Mouse (Mus musculus): ENCODE results near the gene Igf2r. TPM values are rescaled to one million over a fixed set of nuclear protein-coding genes. Genes with fewer than 3 reads are reported as not detected.

Igf2r gene
- polyA plus RNA-seq, 1 experiment from 2014 or later: 43.7 TPM

DNA sequence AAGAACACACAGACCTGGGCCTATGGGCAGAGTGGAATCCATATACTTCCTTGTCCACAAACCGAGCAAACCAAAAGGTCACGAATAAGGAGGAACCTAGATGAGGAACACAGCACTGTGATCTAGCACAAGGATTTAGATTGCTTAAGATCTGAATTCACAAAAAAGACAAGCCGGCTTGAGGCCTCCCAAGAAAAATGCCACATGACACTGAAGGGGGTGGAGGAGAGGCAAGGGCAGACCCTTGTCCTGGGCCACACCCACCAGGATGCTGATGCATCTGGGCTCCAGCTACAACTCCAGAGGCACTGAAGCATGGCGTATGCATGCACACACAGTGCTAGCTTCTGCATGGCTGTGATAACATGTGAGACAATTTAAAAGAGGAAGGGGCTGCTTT is 14.3 kb downstream of the Igf2r start:
- Histone ChIP-seq H3K4me1 (replicated peaks; ENCODE audit: control insufficient read depth, insufficient read depth, low read length) (peaks cover 56% of the 10 kb centered on the region), H3K27me3 (replicated peaks; ENCODE audit: control insufficient read depth, insufficient read depth, low read length) (no peaks in the 10 kb centered on the region), H3K36me3 (ENCODE audit: control insufficient read depth, insufficient read depth, low read length) (no peaks in the 10 kb centered on the region; the same call in 1 of the 2 replicates), H3K4me2 (no peak overlapping the region), H3K4me3 (ENCODE audit: low read depth, low read length) (no peak overlapping the region), H3K9ac (ENCODE audit: low read depth, low read length) (no peak overlapping the region), H3K27ac (ENCODE audit: low read depth, low read length) (no peak overlapping the region), H3K9me3 (ENCODE audit: control insufficient read depth, low read length) (no peaks in the 10 kb centered on the region)
- DNase-seq (ENCODE audit: low spot score) (no peak), ATAC-seq (replicated peaks; ENCODE audit: low FRiP score) (no peak)
- WGBS: 62% methylated on average over 4 of the region's 4 CpGs

DNA sequence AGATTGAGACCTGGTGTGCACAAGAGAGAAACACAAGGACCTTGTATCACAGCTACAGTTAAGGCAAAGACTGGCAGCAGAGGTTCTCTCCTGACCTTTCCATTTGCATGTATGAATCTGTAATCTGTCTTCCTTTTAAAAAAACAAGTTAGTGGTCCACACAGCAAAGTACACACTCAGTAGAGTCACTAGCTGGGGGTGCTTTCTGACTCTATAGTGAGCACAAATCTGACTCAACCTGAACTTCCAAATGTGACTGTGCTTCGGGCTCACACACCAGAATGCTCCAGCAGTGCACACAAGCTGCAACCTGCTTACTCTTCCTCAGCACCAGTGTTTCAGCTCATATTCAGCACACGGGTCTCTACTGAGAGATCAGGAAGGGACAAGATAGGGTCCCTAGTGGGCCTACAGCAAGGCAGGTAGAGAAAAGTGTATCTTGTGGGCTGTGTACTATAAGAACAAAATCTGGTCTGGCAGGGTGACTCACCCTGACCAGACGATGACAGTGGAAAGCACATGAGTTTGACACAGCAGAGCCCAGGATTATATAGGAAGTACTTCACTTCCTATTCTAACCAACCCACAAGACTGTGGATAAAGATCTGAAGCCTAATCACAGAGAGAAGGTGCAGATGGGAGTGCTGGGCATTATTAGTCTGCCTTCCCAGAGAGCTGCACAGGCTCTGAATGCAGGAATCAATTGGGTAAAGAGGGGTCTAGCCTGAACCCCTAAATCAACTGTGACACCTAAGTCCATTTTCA is 15.0 kb downstream of the Igf2r start:
- ATAC-seq (replicated peaks; ENCODE audit: low FRiP score) (no peak), DNase-seq (ENCODE audit: low spot score) (no peak)
- Histone ChIP-seq H3K4me2 (no peak overlapping the region), H3K4me1 (replicated peaks; ENCODE audit: control insufficient read depth, insufficient read depth, low read length) (peaks cover 56% of the 10 kb centered on the region), H3K27ac (ENCODE audit: low read depth, low read length) (no peak overlapping the region), H3K36me3 (ENCODE audit: control insufficient read depth, insufficient read depth, low read length) (no peaks in the 10 kb centered on the region; the same call in 1 of the 2 replicates), H3K9ac (ENCODE audit: low read depth, low read length) (no peak overlapping the region), H3K4me3 (ENCODE audit: low read depth, low read length) (no peak overlapping the region), H3K9me3 (ENCODE audit: control insufficient read depth, low read length) (no peaks in the 10 kb centered on the region), H3K27me3 (replicated peaks; ENCODE audit: control insufficient read depth, insufficient read depth, low read length) (no peaks in the 10 kb centered on the region)
- WGBS: 56% methylated on average over 3 of the region's 3 CpGs

DNA sequence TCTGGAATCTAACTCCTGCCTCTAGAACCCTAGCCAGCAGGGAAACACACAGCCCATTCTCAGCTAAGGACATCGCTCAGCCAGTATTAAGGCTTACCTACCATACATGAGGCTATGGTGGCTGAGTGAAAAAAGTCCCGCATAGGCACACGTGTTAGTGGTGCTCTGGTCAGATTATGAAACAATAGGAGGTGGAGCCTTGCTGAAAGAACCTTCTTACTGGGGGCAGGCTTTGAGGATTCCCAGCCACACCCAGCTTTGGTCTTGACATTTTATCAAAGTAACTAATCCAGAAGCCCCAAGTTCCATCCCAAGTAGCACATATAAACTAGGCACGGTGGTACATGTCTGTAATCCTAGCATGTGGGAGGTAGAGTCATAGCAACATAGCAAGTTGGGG is 16.4 kb downstream of the Igf2r start:
- no peaks in the 10 kb centered on the region; the same call in 1 of the 2 replicates for H3K36me3 ChIP-seq (ENCODE audit: control insufficient read depth, insufficient read depth, low read length)
- peaks cover 59% of the 10 kb centered on the region for H3K4me1 ChIP-seq (replicated peaks; ENCODE audit: control insufficient read depth, insufficient read depth, low read length)
- H3K4me3 ChIP-seq (ENCODE audit: low read depth, low read length): no peak overlapping the region
- H3K4me2 ChIP-seq: no peak overlapping the region
- no peak overlapping the region for H3K27ac ChIP-seq (ENCODE audit: low read depth, low read length)
- DNase-seq (ENCODE audit: low spot score) (no peak), ATAC-seq (replicated peaks; ENCODE audit: low FRiP score) (peak; percentile 21; the same call in 1 of the 2 replicates)
- WGBS: 64% methylated on average over 4 of the region's 4 CpGs
- no peaks in the 10 kb centered on the region for H3K9me3 ChIP-seq (ENCODE audit: control insufficient read depth, low read length)
- H3K27me3 ChIP-seq (replicated peaks; ENCODE audit: control insufficient read depth, insufficient read depth, low read length): no peaks in the 10 kb centered on the region
- H3K9ac ChIP-seq (ENCODE audit: low read depth, low read length): no peak overlapping the region

DNA sequence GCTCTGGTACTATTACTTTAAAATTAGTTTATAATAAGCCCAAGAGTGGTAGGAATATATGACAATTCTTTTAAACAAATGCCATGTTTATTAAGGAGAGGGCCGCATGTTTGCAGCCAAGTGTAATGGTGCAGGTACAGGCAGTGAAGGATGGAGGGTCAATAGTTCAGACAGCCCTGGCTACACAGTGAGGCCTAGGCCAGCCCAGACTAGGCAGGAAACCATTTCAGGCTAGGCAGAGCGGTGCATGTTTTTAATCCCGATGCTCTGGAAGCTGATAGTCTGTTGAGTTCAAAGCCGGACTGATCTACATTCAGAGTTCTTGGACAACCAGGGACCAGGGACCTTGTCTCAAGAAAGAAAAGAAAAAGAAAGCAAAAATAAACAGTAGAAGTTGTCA is 17.8 kb downstream of the Igf2r start:
- H3K9me3 ChIP-seq (ENCODE audit: control insufficient read depth, low read length): no peaks in the 10 kb centered on the region
- H3K36me3 ChIP-seq (ENCODE audit: control insufficient read depth, insufficient read depth, low read length): peaks cover 4% of the 10 kb centered on the region
- no peak for ATAC-seq (replicated peaks; ENCODE audit: low FRiP score)
- H3K27ac ChIP-seq (ENCODE audit: low read depth, low read length): peak overlapping the region; percentile 3; the same call in 1 of the 2 replicates
- no peak overlapping the region for H3K9ac ChIP-seq (ENCODE audit: low read depth, low read length)
- DNase-seq (ENCODE audit: low spot score): no peak
- 59% methylated on average over 4 of the region's 4 CpGs for WGBS
- no peaks in the 10 kb centered on the region for H3K27me3 ChIP-seq (replicated peaks; ENCODE audit: control insufficient read depth, insufficient read depth, low read length)
- H3K4me3 ChIP-seq (ENCODE audit: low read depth, low read length): no peak overlapping the region
- H3K4me1 ChIP-seq (replicated peaks; ENCODE audit: control insufficient read depth, insufficient read depth, low read length): peaks cover 58% of the 10 kb centered on the region
- H3K4me2 ChIP-seq: no peak overlapping the region

DNA sequence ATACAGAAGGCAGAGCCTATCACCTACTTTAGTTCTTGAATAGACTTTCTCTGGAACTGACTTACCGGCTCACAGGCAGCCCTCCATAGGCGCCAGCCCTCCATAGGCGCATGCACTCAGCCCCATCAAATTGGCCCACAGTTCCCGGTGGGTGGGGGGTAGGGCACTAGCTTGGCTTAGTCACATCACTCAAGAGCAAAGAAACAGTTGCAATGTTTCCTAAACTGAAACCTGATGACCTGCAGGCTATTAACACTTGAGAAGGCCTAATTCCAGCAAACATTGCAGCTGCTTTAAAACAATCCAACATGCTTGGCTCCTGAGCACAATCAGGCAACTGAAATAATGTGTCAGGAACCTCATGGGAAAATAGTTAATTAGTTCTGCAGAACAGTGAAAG is 18.2 kb downstream of the Igf2r start:
- Histone ChIP-seq H3K9ac (ENCODE audit: low read depth, low read length) (no peak overlapping the region), H3K4me1 (replicated peaks; ENCODE audit: control insufficient read depth, insufficient read depth, low read length) (peaks cover 59% of the 10 kb centered on the region), H3K27me3 (replicated peaks; ENCODE audit: control insufficient read depth, insufficient read depth, low read length) (no peaks in the 10 kb centered on the region), H3K4me3 (ENCODE audit: low read depth, low read length) (no peak overlapping the region), H3K36me3 (ENCODE audit: control insufficient read depth, insufficient read depth, low read length) (peaks cover 7% of the 10 kb centered on the region), H3K4me2 (no peak overlapping the region), H3K9me3 (ENCODE audit: control insufficient read depth, low read length) (no peaks in the 10 kb centered on the region), H3K27ac (ENCODE audit: low read depth, low read length) (no peak overlapping the region)
- DNase-seq (ENCODE audit: low spot score) (no peak), ATAC-seq (replicated peaks; ENCODE audit: low FRiP score) (no peak)
- WGBS: 59% methylated on average over 4 of the region's 4 CpGs

DNA sequence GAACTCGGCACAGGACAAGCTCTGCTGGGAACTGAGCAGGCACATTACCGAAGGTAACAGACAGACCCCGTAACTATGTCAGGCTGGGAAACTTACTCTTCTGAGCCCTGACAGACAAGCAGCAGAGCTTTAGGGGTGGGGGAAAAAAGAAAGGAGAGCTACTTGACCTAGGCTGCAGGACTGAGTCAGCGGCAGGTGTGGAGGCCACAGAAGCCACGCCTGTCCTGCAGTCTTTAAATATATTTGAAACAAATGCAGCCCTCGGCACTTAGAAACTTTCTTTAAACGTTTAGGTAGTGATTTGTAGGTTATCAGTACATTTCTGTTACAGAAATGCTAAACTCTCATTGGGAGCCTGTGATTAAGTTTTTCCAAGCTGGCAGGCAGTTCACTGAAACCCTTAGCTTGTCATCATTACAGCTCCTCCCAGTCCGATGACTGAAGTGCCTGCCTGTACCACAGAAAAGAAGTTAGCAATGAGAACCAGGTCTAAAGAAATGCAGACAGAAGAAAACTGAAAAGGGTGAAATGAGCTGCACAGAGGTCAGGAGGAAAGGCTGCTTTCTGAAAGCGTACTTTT is 18.8 kb downstream of the Igf2r start:
- no peak overlapping the region for H3K9ac ChIP-seq (ENCODE audit: low read depth, low read length)
- no peak overlapping the region for H3K4me3 ChIP-seq (ENCODE audit: low read depth, low read length)
- peaks cover 9% of the 10 kb centered on the region for H3K36me3 ChIP-seq (ENCODE audit: control insufficient read depth, insufficient read depth, low read length)
- no peaks in the 10 kb centered on the region for H3K27me3 ChIP-seq (replicated peaks; ENCODE audit: control insufficient read depth, insufficient read depth, low read length)
- 52% methylated on average over 9 of the region's 9 CpGs for WGBS
- no peak for ATAC-seq (replicated peaks; ENCODE audit: low FRiP score)
- no peak overlapping the region for H3K27ac ChIP-seq (ENCODE audit: low read depth, low read length)
- no peak overlapping the region for H3K4me2 ChIP-seq
- DNase-seq (ENCODE audit: low spot score): no peak
- peaks cover 54% of the 10 kb centered on the region for H3K4me1 ChIP-seq (replicated peaks; ENCODE audit: control insufficient read depth, insufficient read depth, low read length)
- H3K9me3 ChIP-seq (ENCODE audit: control insufficient read depth, low read length): no peaks in the 10 kb centered on the region

DNA sequence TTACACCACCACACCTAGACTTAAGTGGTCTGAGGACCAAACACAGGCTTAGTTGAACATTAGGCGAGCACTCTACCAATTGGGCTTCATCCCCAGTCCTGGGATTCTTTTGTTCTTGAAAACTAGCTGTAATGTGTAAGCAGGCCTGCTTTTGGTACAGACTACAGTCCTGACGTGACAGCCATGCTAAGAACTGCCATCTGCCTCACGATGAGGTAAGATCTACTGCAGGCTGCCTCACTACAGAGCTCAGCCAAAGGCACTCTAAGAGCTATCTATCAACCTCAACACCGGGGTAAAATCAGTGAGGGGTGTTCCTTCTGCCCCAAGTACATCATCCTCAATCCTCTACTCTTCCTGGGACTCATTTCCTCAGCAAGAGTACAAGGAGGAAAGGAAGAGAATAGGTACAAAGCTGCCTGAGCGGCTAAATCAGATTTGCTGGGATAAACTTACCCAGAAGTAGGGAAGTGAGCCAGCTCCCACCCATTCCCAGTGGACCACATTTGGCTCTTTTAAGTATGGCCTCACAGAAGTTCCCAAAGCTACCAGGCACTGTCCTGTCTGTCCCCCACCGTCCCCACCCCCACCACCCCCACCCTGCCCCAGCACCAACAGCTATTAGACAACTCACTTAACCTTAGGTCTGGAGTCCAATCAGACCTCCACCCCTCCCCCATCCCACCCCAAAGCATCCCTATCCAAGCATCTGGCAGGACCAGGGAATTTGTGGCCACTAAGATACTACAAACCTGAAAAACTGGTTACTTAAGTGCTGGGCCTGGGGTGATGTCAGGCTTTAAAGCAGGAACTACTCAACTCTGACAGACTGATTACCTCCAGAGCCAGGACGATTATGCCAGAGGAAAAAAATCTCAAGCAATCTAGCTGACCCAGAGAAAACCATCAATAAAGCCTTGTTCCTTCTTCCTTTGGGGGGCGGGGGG is 19.8 kb downstream of the Igf2r start:
- DNase-seq (ENCODE audit: low spot score): no peak
- Histone ChIP-seq H3K4me3 (ENCODE audit: low read depth, low read length) (no peak overlapping the region), H3K4me1 (replicated peaks; ENCODE audit: control insufficient read depth, insufficient read depth, low read length) (peaks cover 54% of the 10 kb centered on the region), H3K9ac (ENCODE audit: low read depth, low read length) (no peak overlapping the region), H3K9me3 (ENCODE audit: control insufficient read depth, low read length) (no peaks in the 10 kb centered on the region), H3K27me3 (replicated peaks; ENCODE audit: control insufficient read depth, insufficient read depth, low read length) (no peaks in the 10 kb centered on the region), H3K27ac (ENCODE audit: low read depth, low read length) (no peak overlapping the region), H3K4me2 (no peak overlapping the region), H3K36me3 (ENCODE audit: control insufficient read depth, insufficient read depth, low read length) (peaks cover 12% of the 10 kb centered on the region)
- no peak for ATAC-seq (replicated peaks; ENCODE audit: low FRiP score)
- WGBS: 44% methylated on average over 8 of the region's 8 CpGs

DNA sequence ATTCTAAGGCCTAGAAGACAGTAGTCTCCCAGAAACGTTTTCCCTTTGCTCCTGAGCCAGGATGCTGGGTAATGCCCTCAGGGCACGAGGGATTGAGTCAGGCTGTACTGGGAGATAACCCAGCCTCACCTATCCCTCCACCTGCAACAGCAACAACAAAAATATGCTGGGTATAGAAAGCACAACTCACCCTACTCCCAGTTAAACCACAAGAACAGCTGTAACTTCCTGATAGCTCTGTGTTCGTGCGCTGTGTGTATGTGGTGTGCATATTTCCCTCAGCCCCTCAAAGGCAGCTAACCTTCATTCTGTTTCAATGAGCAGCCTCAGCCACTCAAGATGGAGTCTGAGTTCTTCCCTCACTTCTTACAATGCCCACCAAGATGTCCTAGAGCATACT is 23.7 kb downstream of the Igf2r start:
- H3K36me3 ChIP-seq (ENCODE audit: control insufficient read depth, insufficient read depth, low read length): peaks cover 44% of the 10 kb centered on the region
- no peak overlapping the region for H3K4me3 ChIP-seq (ENCODE audit: low read depth, low read length)
- H3K4me2 ChIP-seq: peak overlapping the region; percentile 18; the same call in 1 of the 2 replicates
- WGBS: 22% methylated on average over 4 of the region's 4 CpGs
- no peak overlapping the region for H3K9ac ChIP-seq (ENCODE audit: low read depth, low read length)
- no peaks in the 10 kb centered on the region for H3K27me3 ChIP-seq (replicated peaks; ENCODE audit: control insufficient read depth, insufficient read depth, low read length)
- DNase-seq (ENCODE audit: low spot score) (peak; percentile 47), ATAC-seq (replicated peaks; ENCODE audit: low FRiP score) (peak; percentile 82)
- H3K9me3 ChIP-seq (ENCODE audit: control insufficient read depth, low read length): peaks cover 10% of the 10 kb centered on the region
- H3K4me1 ChIP-seq (replicated peaks; ENCODE audit: control insufficient read depth, insufficient read depth, low read length): peaks cover 37% of the 10 kb centered on the region
- no peak overlapping the region for H3K27ac ChIP-seq (ENCODE audit: low read depth, low read length)
